Mouse (Mus musculus): ENCODE measurements around the gene Dbx2. TPM values are rescaled to one million over a fixed set of nuclear protein-coding genes. Genes with fewer than 3 reads are reported as not detected.

Gene Dbx2
- polyA plus RNA-seq, 1 experiment from 2014 or later, result 3.1 TPM

DNA sequence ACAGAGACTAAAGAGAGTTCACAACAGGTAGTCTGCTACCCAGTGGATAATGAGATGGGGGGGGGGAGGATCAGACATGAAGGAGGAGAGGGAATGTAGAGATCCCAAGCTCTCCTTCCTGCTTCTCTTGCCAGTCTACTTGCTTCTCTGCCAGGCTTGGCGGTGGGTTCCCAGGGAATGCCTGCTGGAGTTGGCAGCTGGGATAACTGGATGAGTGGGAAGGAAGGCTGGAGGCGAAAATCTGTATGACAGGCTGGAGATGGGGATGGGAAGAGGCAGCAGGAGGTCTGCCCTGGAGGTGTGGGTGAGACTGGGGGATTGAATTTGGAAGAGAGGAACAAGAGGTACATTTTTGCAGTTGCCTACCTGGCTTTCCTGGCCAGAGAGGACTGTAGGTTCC, 19.4 kb upstream of the Dbx2 start:
- Histone ChIP-seq H3K36me3 (ENCODE audit: control insufficient read depth, insufficient read depth, low read length) (no peaks in the 10 kb centered on the region), H3K4me1 (ENCODE audit: control insufficient read depth, insufficient read depth, low read length) (no peaks in the 10 kb centered on the region), H3K27me3 (ENCODE audit: control insufficient read depth, insufficient read depth, low read length) (no peaks in the 10 kb centered on the region), H3K9ac (replicated peaks; ENCODE audit: low read length) (no peak overlapping the region), H3K27ac (replicated peaks; ENCODE audit: low read depth, low read length) (no peak overlapping the region), H3K4me3 (replicated peaks; ENCODE audit: low read depth, low read length) (no peak overlapping the region), H3K4me2 (ENCODE audit: low read length) (no peak overlapping the region), H3K9me3 (ENCODE audit: control insufficient read depth, low read length) (peaks cover 5% of the 10 kb centered on the region; the same call in 1 of the 2 replicates)
- no peak for ATAC-seq (ENCODE audit: low FRiP score, low TSS enrichment)
- 90% methylated on average over 2 of the region's 2 CpGs for WGBS
- DNase-seq, result no peak

DNA sequence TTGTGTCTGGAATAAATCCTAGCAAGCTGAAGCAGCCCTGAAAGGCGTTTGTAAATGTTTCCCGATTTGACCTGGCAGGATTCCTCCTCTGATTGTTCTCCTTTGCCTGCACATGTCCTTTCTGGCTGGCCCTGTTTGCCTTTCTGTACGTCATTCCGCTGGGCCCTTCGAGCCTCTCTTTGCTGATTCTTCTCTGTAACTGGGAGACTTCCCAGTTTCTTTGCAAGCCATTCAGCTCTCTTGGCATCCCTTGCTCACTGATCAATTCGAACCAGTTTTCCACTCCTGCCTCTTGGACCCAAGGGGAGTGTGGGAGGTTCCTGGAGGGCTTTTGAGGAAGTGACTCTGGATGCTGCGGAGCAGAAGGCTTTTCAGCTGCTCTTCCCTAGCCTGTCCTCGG, 11.4 kb upstream of the Dbx2 start:
- H3K4me2 ChIP-seq (ENCODE audit: low read length), result no peak overlapping the region
- WGBS, result 25% methylated on average over 8 of the region's 8 CpGs

DNA sequence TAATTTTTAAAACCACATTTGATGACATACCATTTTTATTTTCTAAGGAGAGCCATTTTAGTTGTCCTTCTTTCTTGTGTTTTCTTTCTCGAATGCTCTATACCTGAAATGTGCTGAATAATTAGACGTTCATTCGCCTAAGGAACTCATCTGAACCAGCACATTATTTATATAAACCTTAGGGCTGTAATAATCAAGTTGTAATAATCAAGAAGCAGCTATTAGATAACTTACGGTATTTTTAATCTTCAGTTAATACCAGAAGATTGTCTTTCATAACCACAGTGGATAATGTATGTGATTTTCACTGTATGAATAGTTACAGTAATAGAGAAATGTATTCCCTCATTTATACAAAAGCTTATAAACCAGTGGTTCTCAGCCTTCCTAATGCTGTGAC, 9.2 kb upstream of the Dbx2 start:
- H3K4me2 ChIP-seq (ENCODE audit: low read length), result no peak overlapping the region
- DNase-seq (no peak), ATAC-seq (ENCODE audit: low FRiP score, low TSS enrichment) (no peak)
- WGBS, result 95% methylated on average over 4 of the region's 4 CpGs
- no peak overlapping the region for H3K4me3 ChIP-seq (replicated peaks; ENCODE audit: low read depth, low read length)
- no peaks in the 10 kb centered on the region for H3K27me3 ChIP-seq (ENCODE audit: control insufficient read depth, insufficient read depth, low read length)
- no peak overlapping the region for H3K9ac ChIP-seq (replicated peaks; ENCODE audit: low read length)
- no peaks in the 10 kb centered on the region for H3K36me3 ChIP-seq (ENCODE audit: control insufficient read depth, insufficient read depth, low read length)
- no peaks in the 10 kb centered on the region for H3K9me3 ChIP-seq (ENCODE audit: control insufficient read depth, low read length)
- H3K27ac ChIP-seq (replicated peaks; ENCODE audit: low read depth, low read length), result no peak overlapping the region
- H3K4me1 ChIP-seq (ENCODE audit: control insufficient read depth, insufficient read depth, low read length), result no peaks in the 10 kb centered on the region

More for the DNA sequence above, 11.4 kb upstream of the Dbx2 start:
- no peaks in the 10 kb centered on the region for H3K27me3 ChIP-seq (ENCODE audit: control insufficient read depth, insufficient read depth, low read length)
- no peaks in the 10 kb centered on the region for H3K9me3 ChIP-seq (ENCODE audit: control insufficient read depth, low read length)
- no peak overlapping the region for H3K27ac ChIP-seq (replicated peaks; ENCODE audit: low read depth, low read length)
- ATAC-seq (ENCODE audit: low FRiP score, low TSS enrichment) (no peak), DNase-seq (peak; percentile 27)
- H3K36me3 ChIP-seq (ENCODE audit: control insufficient read depth, insufficient read depth, low read length), result no peaks in the 10 kb centered on the region
- no peak overlapping the region for H3K4me3 ChIP-seq (replicated peaks; ENCODE audit: low read depth, low read length)
- H3K4me1 ChIP-seq (ENCODE audit: control insufficient read depth, insufficient read depth, low read length), result no peaks in the 10 kb centered on the region
- no peak overlapping the region for H3K9ac ChIP-seq (replicated peaks; ENCODE audit: low read length)

DNA sequence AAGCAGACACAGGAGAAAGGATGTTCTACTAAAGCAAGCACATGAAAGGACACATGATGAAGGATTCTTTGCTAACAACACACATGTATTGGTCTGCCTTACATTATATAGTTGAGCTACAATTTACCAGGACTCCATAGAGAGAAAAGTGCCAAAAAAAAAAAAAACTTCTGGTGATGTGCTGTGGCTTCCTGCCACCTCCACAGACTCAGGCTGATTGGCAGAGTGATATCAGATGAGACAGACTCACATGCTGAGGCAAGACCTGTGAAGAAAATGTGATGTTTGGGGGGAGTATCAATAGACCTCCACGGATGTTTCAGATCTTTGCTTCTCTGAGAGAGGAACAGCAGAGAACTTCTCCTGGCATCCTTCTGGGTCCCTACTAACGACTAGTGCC, 6.0 kb upstream of the Dbx2 start:
- Histone ChIP-seq H3K4me3 (replicated peaks; ENCODE audit: low read depth, low read length) (no peak overlapping the region), H3K27me3 (ENCODE audit: control insufficient read depth, insufficient read depth, low read length) (0 out of 2 replicates have a peak, but pooled peaks cover 7% of the 10 kb centered on the region)
- DNase-seq, result no peak

DNA sequence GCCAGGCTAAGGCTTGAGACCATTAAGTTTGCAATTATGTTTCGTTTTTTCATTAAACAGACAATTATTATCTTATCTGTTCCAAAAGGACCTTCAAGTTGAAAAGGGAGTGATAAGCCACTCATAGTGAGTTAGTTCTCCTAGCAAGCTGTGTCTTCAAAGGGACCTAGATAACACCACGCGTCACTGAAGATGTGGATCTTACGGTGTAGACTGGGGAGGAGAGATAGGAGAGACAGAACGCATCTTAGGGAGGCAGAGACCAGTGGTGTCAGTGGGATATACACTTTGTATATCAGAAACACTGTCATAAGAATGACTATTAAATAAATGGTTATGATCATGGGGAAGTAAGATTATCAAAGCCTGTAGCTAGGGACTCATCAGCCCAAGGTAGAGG, 4.6 kb upstream of the Dbx2 start:
- Histone ChIP-seq H3K4me1 (ENCODE audit: control insufficient read depth, insufficient read depth, low read length) (no peaks in the 10 kb centered on the region), H3K9ac (replicated peaks; ENCODE audit: low read length) (no peak overlapping the region), H3K27me3 (ENCODE audit: control insufficient read depth, insufficient read depth, low read length) (peaks cover 16% of the 10 kb centered on the region), H3K4me2 (ENCODE audit: low read length) (no peak overlapping the region), H3K27ac (replicated peaks; ENCODE audit: low read depth, low read length) (no peak overlapping the region), H3K9me3 (ENCODE audit: control insufficient read depth, low read length) (no peaks in the 10 kb centered on the region), H3K4me3 (replicated peaks; ENCODE audit: low read depth, low read length) (no peak overlapping the region), H3K36me3 (ENCODE audit: control insufficient read depth, insufficient read depth, low read length) (no peaks in the 10 kb centered on the region)
- WGBS, result 90% methylated on average over 5 of the region's 5 CpGs
- no peak for DNase-seq
- no peak for ATAC-seq (ENCODE audit: low FRiP score, low TSS enrichment)

More for the DNA sequence above, 6.0 kb upstream of the Dbx2 start:
- Histone ChIP-seq H3K4me1 (ENCODE audit: control insufficient read depth, insufficient read depth, low read length) (no peaks in the 10 kb centered on the region), H3K27ac (replicated peaks; ENCODE audit: low read depth, low read length) (no peak overlapping the region), H3K4me2 (ENCODE audit: low read length) (no peak overlapping the region), H3K9ac (replicated peaks; ENCODE audit: low read length) (no peak overlapping the region), H3K9me3 (ENCODE audit: control insufficient read depth, low read length) (no peaks in the 10 kb centered on the region), H3K36me3 (ENCODE audit: control insufficient read depth, insufficient read depth, low read length) (no peaks in the 10 kb centered on the region)
- WGBS, result 78% methylated on average over 2 of the region's 2 CpGs
- ATAC-seq (ENCODE audit: low FRiP score, low TSS enrichment), result no peak

DNA sequence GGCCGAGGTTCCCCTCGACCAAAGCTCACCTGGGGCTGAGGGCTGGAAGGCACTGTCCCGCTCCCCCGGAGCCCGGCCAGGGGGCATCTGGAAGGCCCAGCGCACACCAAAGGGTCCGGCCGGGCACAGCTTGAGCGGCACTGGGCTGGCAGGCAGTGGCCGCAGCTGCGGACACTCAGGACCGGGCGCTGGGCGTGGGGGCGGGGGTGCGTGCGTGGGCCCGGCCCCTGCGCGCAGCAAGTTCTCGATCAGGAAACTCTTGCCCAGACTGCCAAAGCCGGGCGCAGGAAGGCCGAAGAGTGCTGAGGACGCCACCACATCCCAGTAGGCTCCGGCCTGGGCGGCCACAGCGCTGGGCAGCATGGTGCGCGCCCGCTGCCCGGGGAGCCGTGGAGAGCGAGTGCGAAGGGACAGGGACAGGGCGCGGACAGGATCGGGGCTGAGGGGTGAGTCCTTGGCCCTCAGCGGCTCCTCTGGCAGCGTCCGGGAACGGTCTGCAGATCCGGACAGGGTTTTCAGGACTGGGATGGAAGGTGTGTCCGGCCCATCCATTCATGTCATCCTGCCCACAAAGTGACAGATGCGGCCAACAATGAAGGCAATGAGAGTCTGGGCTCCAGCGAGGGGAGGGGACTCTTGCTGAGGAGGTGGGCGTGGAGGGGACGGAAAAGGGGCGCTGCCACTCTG, 1.4 kb downstream of the Dbx2 start:
- ATAC-seq (ENCODE audit: low FRiP score, low TSS enrichment) (no peak), DNase-seq (peak; percentile 27)
- no peaks in the 10 kb centered on the region for H3K9me3 ChIP-seq (ENCODE audit: control insufficient read depth, low read length)
- H3K27me3 ChIP-seq (ENCODE audit: control insufficient read depth, insufficient read depth, low read length), result peaks cover 73% of the 10 kb centered on the region
- no peak overlapping the region; the same call in 1 of the 2 replicates for H3K9ac ChIP-seq (replicated peaks; ENCODE audit: low read length)
- WGBS, result under 1% methylated on average over 49 of the region's 49 CpGs
- H3K4me1 ChIP-seq (ENCODE audit: control insufficient read depth, insufficient read depth, low read length), result no peaks in the 10 kb centered on the region
- peak overlapping the region; percentile 58 for H3K4me2 ChIP-seq (ENCODE audit: low read length)
- no peaks in the 10 kb centered on the region for H3K36me3 ChIP-seq (ENCODE audit: control insufficient read depth, insufficient read depth, low read length)
- peak overlapping the region; percentile 31 for H3K4me3 ChIP-seq (replicated peaks; ENCODE audit: low read depth, low read length)
- no peak overlapping the region for H3K27ac ChIP-seq (replicated peaks; ENCODE audit: low read depth, low read length)

DNA sequence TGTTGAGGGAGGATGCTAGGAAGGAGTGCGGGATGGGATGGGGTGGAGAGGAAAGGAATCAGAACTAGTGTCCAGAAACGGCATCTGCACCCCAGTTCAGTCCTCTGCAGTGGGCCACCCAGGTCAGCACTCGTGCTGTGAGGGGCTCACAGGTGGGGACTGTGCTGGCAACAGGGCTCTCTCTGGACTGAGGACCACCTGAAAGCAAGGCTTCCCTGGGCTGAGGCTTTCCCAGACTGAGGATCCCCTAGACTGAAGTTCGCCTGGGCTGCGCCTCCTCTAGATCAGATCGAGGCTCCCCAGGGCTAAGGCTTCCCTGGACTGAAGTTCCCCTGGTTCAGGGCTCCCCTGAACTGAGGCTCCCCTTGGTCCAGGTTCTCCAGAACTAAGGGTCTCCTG, 1.9 kb downstream of the Dbx2 start:
- H3K4me2 ChIP-seq (ENCODE audit: low read length), result peak overlapping the region; percentile 58
- DNase-seq (no peak), ATAC-seq (ENCODE audit: low FRiP score, low TSS enrichment) (no peak)
- H3K27ac ChIP-seq (replicated peaks; ENCODE audit: low read depth, low read length), result no peak overlapping the region
- H3K4me3 ChIP-seq (replicated peaks; ENCODE audit: low read depth, low read length), result peak overlapping the region; percentile 31
- no peaks in the 10 kb centered on the region for H3K4me1 ChIP-seq (ENCODE audit: control insufficient read depth, insufficient read depth, low read length)
- peaks cover 75% of the 10 kb centered on the region for H3K27me3 ChIP-seq (ENCODE audit: control insufficient read depth, insufficient read depth, low read length)
- WGBS, result 1% methylated on average over 6 of the region's 6 CpGs
- no peaks in the 10 kb centered on the region for H3K36me3 ChIP-seq (ENCODE audit: control insufficient read depth, insufficient read depth, low read length)
- no peak overlapping the region for H3K9ac ChIP-seq (replicated peaks; ENCODE audit: low read length)
- H3K9me3 ChIP-seq (ENCODE audit: control insufficient read depth, low read length), result no peaks in the 10 kb centered on the region

DNA sequence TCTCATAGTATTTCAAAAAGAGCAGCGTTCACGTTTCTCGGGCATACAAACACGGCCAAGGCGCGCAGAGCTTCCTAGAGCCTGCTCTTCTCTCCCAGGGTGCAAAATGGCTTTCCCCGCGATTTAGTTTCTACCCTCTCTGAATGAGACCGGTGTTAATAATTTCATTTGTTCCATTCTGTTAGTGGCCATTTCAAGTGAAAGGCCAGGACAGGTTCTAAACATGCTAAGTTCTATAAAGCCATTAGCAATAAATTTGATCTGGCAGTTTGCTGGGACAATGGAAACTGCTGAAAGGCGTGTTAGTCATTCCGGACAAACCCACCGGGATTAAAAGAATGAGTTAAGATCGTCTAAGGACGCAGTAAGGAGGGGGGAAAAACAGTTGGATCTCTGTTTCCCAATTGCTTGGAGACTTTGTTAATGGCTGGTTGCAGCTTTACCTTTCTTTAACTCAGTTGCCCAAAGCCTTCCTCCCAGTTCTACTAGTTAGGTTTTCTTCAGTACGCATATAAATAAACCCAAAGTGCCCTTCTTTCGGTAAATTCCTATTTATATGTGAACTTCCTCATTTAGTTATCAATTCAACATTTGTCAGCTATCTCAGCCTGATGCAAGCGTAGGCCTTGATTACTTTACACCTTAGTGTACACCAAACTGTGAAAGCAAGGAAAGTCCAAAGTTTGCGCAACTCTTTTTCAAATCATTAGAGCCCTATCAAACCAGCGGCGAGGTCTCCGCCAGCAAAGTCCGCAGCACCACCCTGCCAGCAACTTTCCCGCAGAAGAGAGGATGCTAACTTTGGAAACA, 2.7 kb downstream of the Dbx2 start:
- DNase-seq, result peak; percentile 42
- H3K4me3 ChIP-seq (replicated peaks; ENCODE audit: low read depth, low read length), result no peak overlapping the region
- no peak overlapping the region for H3K9ac ChIP-seq (replicated peaks; ENCODE audit: low read length)
- no peaks in the 10 kb centered on the region for H3K4me1 ChIP-seq (ENCODE audit: control insufficient read depth, insufficient read depth, low read length)
- H3K36me3 ChIP-seq (ENCODE audit: control insufficient read depth, insufficient read depth, low read length), result no peaks in the 10 kb centered on the region
- peaks cover 75% of the 10 kb centered on the region for H3K27me3 ChIP-seq (ENCODE audit: control insufficient read depth, insufficient read depth, low read length)
- no peak overlapping the region for H3K27ac ChIP-seq (replicated peaks; ENCODE audit: low read depth, low read length)
- H3K9me3 ChIP-seq (ENCODE audit: control insufficient read depth, low read length), result no peaks in the 10 kb centered on the region
- no peak overlapping the region for H3K4me2 ChIP-seq (ENCODE audit: low read length)
- WGBS, result 2% methylated on average over 23 of the region's 23 CpGs
- no peak for ATAC-seq (ENCODE audit: low FRiP score, low TSS enrichment)

DNA sequence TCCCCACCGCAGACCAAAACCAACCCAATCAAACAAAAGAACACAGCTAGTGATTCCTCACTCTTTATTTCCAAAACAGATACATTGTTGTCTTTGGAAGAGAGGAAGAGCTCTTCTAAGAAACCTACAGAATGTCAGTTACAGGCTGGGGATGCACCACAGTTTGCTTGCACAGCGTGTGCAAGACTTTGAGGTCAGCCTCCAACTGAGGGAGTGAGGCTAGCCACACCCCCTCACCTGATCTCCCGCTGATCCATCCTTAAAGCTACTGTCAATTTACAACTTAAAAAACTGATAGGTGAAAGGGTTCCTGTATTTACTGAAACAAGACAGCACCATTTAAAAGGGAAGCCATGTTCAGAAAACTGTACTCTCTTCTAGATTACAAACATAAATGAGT, 3.9 kb downstream of the Dbx2 start:
- WGBS, result under 1% methylated on average over 3 of the region's 3 CpGs
- H3K27me3 ChIP-seq (ENCODE audit: control insufficient read depth, insufficient read depth, low read length), result peaks cover 87% of the 10 kb centered on the region
- H3K4me1 ChIP-seq (ENCODE audit: control insufficient read depth, insufficient read depth, low read length), result no peaks in the 10 kb centered on the region
- no peak overlapping the region for H3K9ac ChIP-seq (replicated peaks; ENCODE audit: low read length)
- no peaks in the 10 kb centered on the region for H3K36me3 ChIP-seq (ENCODE audit: control insufficient read depth, insufficient read depth, low read length)
- no peak overlapping the region for H3K4me2 ChIP-seq (ENCODE audit: low read length)
- H3K4me3 ChIP-seq (replicated peaks; ENCODE audit: low read depth, low read length), result no peak overlapping the region
- H3K27ac ChIP-seq (replicated peaks; ENCODE audit: low read depth, low read length), result no peak overlapping the region
- no peak for ATAC-seq (ENCODE audit: low FRiP score, low TSS enrichment)
- no peak for DNase-seq
- H3K9me3 ChIP-seq (ENCODE audit: control insufficient read depth, low read length), result no peaks in the 10 kb centered on the region

Data from midbrain, embryonic 14.5 days (tissue).